Mouse (Mus musculus): ENCODE results near the gene Tbc1d7. TPM values are rescaled to one million over a fixed set of nuclear protein-coding genes. Genes with fewer than 3 reads are reported as not detected.

The Tbc1d7 gene
- polyA plus RNA-seq, 1 experiment from 2014 or later = 63.1 TPM

GRCm38 (mm10) chr13:43144720-43145418 is 26.4 kb downstream of the Tbc1d7 start:
- H3K36me3 ChIP-seq (ENCODE audit: control insufficient read depth, insufficient read depth, low read length) = no peaks in the 10 kb centered on the region
- DNase-seq (ENCODE audit: low spot score) (no peak), ATAC-seq (ENCODE audit: insufficient number of reproducible peaks, low FRiP score, low TSS enrichment, low read depth) (no peak)
- H3K4me3 ChIP-seq (ENCODE audit: low read depth, low read length) = no peak overlapping the region
- H3K27ac ChIP-seq (replicated peaks; ENCODE audit: low read depth, low read length) = no peak overlapping the region
- no peaks in the 10 kb centered on the region for H3K9me3 ChIP-seq (ENCODE audit: control insufficient read depth, low read length)
- H3K27me3 ChIP-seq (ENCODE audit: control insufficient read depth, insufficient read depth, low read length) = no peaks in the 10 kb centered on the region
- H3K4me1 ChIP-seq (ENCODE audit: control insufficient read depth, insufficient read depth, low read length) = 0 out of 2 replicates have a peak, but pooled peaks cover 3% of the 10 kb centered on the region
- no peak overlapping the region for H3K9ac ChIP-seq (ENCODE audit: low read length)
- 76% methylated on average over 7 of the region's 7 CpGs for whole genome bisulfite sequencing
- H3K4me2 ChIP-seq (ENCODE audit: low read depth, severe bottlenecking) = no peak overlapping the region

DNA sequence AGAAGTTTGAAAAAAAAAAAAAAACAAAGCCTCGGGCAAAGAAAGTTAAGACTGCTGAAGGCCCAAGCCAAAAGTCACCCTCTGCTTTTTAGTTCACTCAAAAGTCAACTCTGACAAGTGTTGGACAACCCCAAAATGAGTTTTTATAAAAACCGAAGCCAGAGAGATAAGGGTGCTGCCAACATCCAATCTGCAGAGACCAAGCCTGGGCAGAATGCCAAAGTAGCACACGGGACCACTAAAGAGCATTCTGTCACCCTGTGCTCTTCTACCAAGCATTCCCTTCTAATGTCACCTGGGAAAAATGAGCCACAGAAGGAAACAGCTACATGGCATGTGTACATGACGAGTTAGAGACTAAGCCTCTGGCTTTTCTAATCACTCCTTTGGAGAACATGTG is 36.8 kb downstream of the Tbc1d7 start:
- H3K27me3 ChIP-seq (ENCODE audit: control insufficient read depth, insufficient read depth, low read length) = no peaks in the 10 kb centered on the region
- no peak overlapping the region for H3K27ac ChIP-seq (replicated peaks; ENCODE audit: low read depth, low read length)
- H3K36me3 ChIP-seq (ENCODE audit: control insufficient read depth, insufficient read depth, low read length) = no peaks in the 10 kb centered on the region
- H3K9me3 ChIP-seq (ENCODE audit: control insufficient read depth, low read length) = no peaks in the 10 kb centered on the region
- H3K4me3 ChIP-seq (ENCODE audit: low read depth, low read length) = no peak overlapping the region
- DNase-seq (ENCODE audit: low spot score) (no peak), ATAC-seq (ENCODE audit: insufficient number of reproducible peaks, low FRiP score, low TSS enrichment, low read depth) (no peak)
- 0 out of 2 replicates have a peak, but pooled peaks cover 2% of the 10 kb centered on the region for H3K4me1 ChIP-seq (ENCODE audit: control insufficient read depth, insufficient read depth, low read length)
- WGBS = 90% methylated on average over 4 of the region's 4 CpGs
- H3K4me2 ChIP-seq (ENCODE audit: low read depth, severe bottlenecking) = no peak overlapping the region
- H3K9ac ChIP-seq (ENCODE audit: low read length) = no peak overlapping the region

- H3K27me3 ChIP-seq (ENCODE audit: control insufficient read depth, insufficient read depth, low read length) = no peaks in the 10 kb centered on the region
- no peak overlapping the region for H3K9ac ChIP-seq (ENCODE audit: low read length)
- H3K4me3 ChIP-seq (ENCODE audit: low read depth, low read length) = no peak overlapping the region
- 65% methylated on average over 7 of the region's 7 CpGs for WGBS
- no peak for DNase-seq (ENCODE audit: low spot score)
- no peaks in the 10 kb centered on the region for H3K36me3 ChIP-seq (ENCODE audit: control insufficient read depth, insufficient read depth, low read length)
- 0 out of 2 replicates have a peak, but pooled peaks cover 2% of the 10 kb centered on the region for H3K4me1 ChIP-seq (ENCODE audit: control insufficient read depth, insufficient read depth, low read length)
- no peak overlapping the region for H3K27ac ChIP-seq (replicated peaks; ENCODE audit: low read depth, low read length)
- no peak overlapping the region for H3K4me2 ChIP-seq (ENCODE audit: low read depth, severe bottlenecking)
- ATAC-seq (ENCODE audit: insufficient number of reproducible peaks, low FRiP score, low TSS enrichment, low read depth) = no peak
- H3K9me3 ChIP-seq (ENCODE audit: control insufficient read depth, low read length) = no peaks in the 10 kb centered on the region
These were observed 37.9 kb downstream of the Tbc1d7 start for GRCm38 (mm10) chr13:43133400-43133799.

DNA sequence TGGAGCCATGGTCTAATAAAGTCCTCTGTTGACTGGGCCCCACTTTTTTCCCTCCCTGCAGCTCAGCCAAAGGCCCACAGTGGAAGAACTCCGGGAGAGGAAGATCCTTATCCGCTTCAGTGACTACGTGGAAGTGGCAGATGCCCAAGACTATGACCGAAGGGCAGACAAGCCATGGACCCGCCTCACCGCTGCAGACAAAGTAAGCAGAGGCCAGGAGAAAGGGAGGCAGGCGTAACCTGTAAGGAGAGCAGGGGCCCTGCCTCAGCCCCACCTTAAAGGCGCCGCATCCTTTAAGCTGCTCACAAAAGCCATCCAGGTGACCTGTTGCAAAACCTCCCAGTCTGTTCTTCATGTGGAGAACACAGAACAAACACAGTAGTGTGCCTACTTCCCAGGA is 38.4 kb downstream of the Tbc1d7 start:
- Histone ChIP-seq H3K9me3 (ENCODE audit: control insufficient read depth, low read length) (no peaks in the 10 kb centered on the region), H3K4me2 (ENCODE audit: low read depth, severe bottlenecking) (no peak overlapping the region), H3K36me3 (ENCODE audit: control insufficient read depth, insufficient read depth, low read length) (no peaks in the 10 kb centered on the region), H3K4me3 (ENCODE audit: low read depth, low read length) (no peak overlapping the region), H3K4me1 (ENCODE audit: control insufficient read depth, insufficient read depth, low read length) (0 out of 2 replicates have a peak, but pooled peaks cover 2% of the 10 kb centered on the region), H3K27me3 (ENCODE audit: control insufficient read depth, insufficient read depth, low read length) (no peaks in the 10 kb centered on the region), H3K27ac (replicated peaks; ENCODE audit: low read depth, low read length) (no peak overlapping the region), H3K9ac (ENCODE audit: low read length) (no peak overlapping the region)
- DNase-seq (ENCODE audit: low spot score) = no peak
- ATAC-seq (ENCODE audit: insufficient number of reproducible peaks, low FRiP score, low TSS enrichment, low read depth) = no peak
- WGBS = 85% methylated on average over 9 of the region's 9 CpGs

DNA sequence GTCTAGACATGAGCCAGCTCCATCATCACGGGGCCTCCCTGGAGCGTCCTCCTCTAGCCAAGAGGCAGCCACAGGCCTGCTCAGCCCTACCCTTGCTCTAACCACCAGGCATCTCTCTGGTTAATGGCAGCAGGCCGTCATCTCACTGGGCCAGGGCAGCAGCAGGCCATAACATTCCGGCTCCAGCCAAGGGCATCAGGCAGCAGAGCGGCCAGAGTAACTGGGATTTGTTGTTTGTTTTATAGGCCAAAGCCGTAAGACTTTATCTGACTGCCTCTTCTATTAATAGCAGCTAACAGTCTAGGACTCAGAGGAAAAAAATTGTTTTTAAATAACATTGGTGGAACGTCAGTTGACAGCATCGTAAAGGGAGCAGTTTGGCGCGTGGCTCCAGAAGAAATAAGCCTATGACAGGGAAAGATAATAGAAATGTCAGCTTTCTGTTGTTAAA is 39.5 kb downstream of the Tbc1d7 start:
- H3K27ac ChIP-seq (replicated peaks; ENCODE audit: low read depth, low read length) = no peak overlapping the region
- H3K4me1 ChIP-seq (ENCODE audit: control insufficient read depth, insufficient read depth, low read length) = 0 out of 2 replicates have a peak, but pooled peaks cover 2% of the 10 kb centered on the region
- 73% methylated on average over 10 of the region's 10 CpGs for WGBS
- H3K4me2 ChIP-seq (ENCODE audit: low read depth, severe bottlenecking) = no peak overlapping the region
- no peak overlapping the region for H3K4me3 ChIP-seq (ENCODE audit: low read depth, low read length)
- no peaks in the 10 kb centered on the region for H3K9me3 ChIP-seq (ENCODE audit: control insufficient read depth, low read length)
- no peaks in the 10 kb centered on the region for H3K36me3 ChIP-seq (ENCODE audit: control insufficient read depth, insufficient read depth, low read length)
- DNase-seq (ENCODE audit: low spot score) (no peak), ATAC-seq (ENCODE audit: insufficient number of reproducible peaks, low FRiP score, low TSS enrichment, low read depth) (no peak)
- H3K27me3 ChIP-seq (ENCODE audit: control insufficient read depth, insufficient read depth, low read length) = no peaks in the 10 kb centered on the region
- H3K9ac ChIP-seq (ENCODE audit: low read length) = no peak overlapping the region

- Histone ChIP-seq H3K27me3 (ENCODE audit: control insufficient read depth, insufficient read depth, low read length) (no peaks in the 10 kb centered on the region), H3K27ac (replicated peaks; ENCODE audit: low read depth, low read length) (no peak overlapping the region), H3K9ac (ENCODE audit: low read length) (no peak overlapping the region), H3K4me3 (ENCODE audit: low read depth, low read length) (no peak overlapping the region), H3K4me1 (ENCODE audit: control insufficient read depth, insufficient read depth, low read length) (0 out of 2 replicates have a peak, but pooled peaks cover 2% of the 10 kb centered on the region), H3K9me3 (ENCODE audit: control insufficient read depth, low read length) (no peaks in the 10 kb centered on the region), H3K36me3 (ENCODE audit: control insufficient read depth, insufficient read depth, low read length) (no peaks in the 10 kb centered on the region), H3K4me2 (ENCODE audit: low read depth, severe bottlenecking) (no peak overlapping the region; the same call in 1 of the 2 replicates)
- ATAC-seq (ENCODE audit: insufficient number of reproducible peaks, low FRiP score, low TSS enrichment, low read depth) (no peak), DNase-seq (ENCODE audit: low spot score) (no peak)
- 57% methylated on average over 6 of the region's 6 CpGs for WGBS
These were observed 41.1 kb downstream of the Tbc1d7 start for GRCm38 (mm10) chr13:43130161-43130560.

- Histone ChIP-seq H3K27ac (replicated peaks; ENCODE audit: low read depth, low read length) (no peak overlapping the region), H3K4me3 (ENCODE audit: low read depth, low read length) (no peak overlapping the region), H3K4me2 (ENCODE audit: low read depth, severe bottlenecking) (no peak overlapping the region), H3K36me3 (ENCODE audit: control insufficient read depth, insufficient read depth, low read length) (no peaks in the 10 kb centered on the region), H3K9me3 (ENCODE audit: control insufficient read depth, low read length) (no peaks in the 10 kb centered on the region), H3K4me1 (ENCODE audit: control insufficient read depth, insufficient read depth, low read length) (0 out of 2 replicates have a peak, but pooled peaks cover 5% of the 10 kb centered on the region), H3K27me3 (ENCODE audit: control insufficient read depth, insufficient read depth, low read length) (no peaks in the 10 kb centered on the region), H3K9ac (ENCODE audit: low read length) (no peak overlapping the region)
- ATAC-seq (ENCODE audit: insufficient number of reproducible peaks, low FRiP score, low TSS enrichment, low read depth) = 0 out of 2 replicates have a peak, but pooled peaks have one; percentile 77
- DNase-seq (ENCODE audit: low spot score) = no peak
- 21% methylated on average over 4 of the region's 4 CpGs for WGBS
These were observed 46.6 kb downstream of the Tbc1d7 start for GRCm38 (mm10) chr13:43124683-43125074.

DNA sequence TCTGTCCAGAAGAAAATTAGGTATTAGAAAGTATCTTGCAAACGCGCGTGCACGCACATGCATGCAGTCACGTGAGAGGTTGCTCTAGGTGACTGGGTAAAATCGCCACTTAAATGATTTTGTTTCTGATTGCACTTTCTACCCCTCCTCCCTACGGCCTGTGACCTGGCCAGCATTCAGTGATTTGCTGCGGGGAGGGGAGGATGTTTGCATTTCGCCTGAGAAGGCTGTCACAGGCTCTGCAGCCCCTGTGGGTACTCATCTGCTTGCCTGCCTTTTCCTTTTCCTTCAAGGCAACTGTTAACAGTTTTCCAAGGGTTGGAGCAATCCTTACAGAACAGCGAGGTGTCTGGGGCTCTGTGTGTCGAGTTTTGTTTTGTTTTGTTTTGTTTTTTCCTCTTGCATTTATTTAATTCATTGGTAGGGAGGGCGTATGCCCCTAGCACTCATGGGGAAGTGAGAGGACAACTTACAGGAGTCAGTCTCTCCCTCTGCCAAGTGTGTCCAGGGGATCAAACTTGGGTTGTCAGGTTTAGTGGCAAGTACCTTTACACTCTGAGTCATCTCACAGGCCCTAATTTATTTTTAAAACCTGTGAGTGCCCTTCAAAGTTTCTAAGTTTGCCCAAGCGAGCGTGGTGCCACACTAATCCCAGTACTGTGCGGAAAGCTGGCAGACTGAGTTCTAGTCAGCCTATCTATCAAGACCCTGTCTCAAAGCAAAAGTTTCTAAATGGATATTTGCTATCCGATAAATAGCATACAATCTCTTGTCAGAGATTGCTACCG is 47.2 kb downstream of the Tbc1d7 start:
- no peak for ATAC-seq (ENCODE audit: insufficient number of reproducible peaks, low FRiP score, low TSS enrichment, low read depth)
- H3K4me2 ChIP-seq (ENCODE audit: low read depth, severe bottlenecking) = no peak overlapping the region

More for the DNA sequence above, 47.2 kb downstream of the Tbc1d7 start:
- Histone ChIP-seq H3K27ac (replicated peaks; ENCODE audit: low read depth, low read length) (no peak overlapping the region), H3K9ac (ENCODE audit: low read length) (no peak overlapping the region), H3K36me3 (ENCODE audit: control insufficient read depth, insufficient read depth, low read length) (no peaks in the 10 kb centered on the region), H3K4me3 (ENCODE audit: low read depth, low read length) (no peak overlapping the region), H3K9me3 (ENCODE audit: control insufficient read depth, low read length) (no peaks in the 10 kb centered on the region), H3K4me1 (ENCODE audit: control insufficient read depth, insufficient read depth, low read length) (0 out of 2 replicates have a peak, but pooled peaks cover 5% of the 10 kb centered on the region), H3K27me3 (ENCODE audit: control insufficient read depth, insufficient read depth, low read length) (no peaks in the 10 kb centered on the region)
- DNase-seq (ENCODE audit: low spot score) = no peak
- 56% methylated on average over 17 of the region's 17 CpGs for whole genome bisulfite sequencing

All from limb, embryonic 11.5 days (tissue).